Mouse (Mus musculus) urinary bladder, postnatal 25 days (tissue): ENCODE data around the gene Olfr47.
"Not testable (repeated sequence)": the region's sequence is repeated elsewhere in the genome, so short reads cannot be mapped to it uniquely, and the experiment has no call there.

Experiments
- DNase-seq: peaks from one replicate; pipeline ENCODE4 v3.0.0; 2022; ENCODE audit warnings: low spot score

Olfr47 gene

DNA sequence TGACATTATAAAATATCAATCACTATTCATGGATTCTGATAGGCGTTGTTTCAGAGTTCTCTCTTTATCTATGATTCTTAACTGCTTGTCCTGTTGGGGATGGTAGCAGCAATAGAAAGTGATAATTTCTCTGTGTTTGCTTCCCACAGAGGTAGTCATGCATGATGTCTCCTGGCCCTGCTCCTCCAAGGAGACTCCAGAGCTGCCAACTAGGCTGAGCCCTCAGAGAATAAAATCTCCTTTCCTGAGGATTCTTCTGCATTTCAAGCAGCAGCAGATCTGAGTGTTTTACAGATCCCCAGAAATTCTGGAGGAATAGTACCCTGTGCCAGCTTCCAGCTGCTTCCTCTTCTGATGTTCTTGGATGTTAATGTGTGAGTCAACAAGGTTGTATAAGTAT, at the start of gene Olfr47:
Gene Olfr47, plus strand, starts transcription at position 275 of the 400 bp plus-strand sequence.
- not testable (repeated sequence) for DNase-seq

DNA sequence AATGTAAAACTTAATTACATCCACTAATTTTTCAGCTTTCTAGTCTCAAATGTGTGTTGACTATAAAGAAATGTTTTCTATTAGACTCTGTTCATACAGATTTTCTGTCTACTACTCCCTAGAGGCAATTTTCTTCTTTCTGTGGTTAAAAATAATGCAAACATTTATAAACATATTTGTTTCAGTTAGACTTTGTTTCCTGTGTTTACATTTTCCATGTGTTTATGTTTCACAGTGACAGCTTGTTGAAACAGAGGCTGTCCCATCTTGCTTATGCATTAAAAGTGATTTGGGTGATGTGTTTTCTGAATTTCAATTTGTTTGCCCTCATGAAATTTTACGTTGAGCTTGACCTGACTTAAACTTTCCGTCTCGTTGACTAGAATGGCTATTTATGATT, 40.3 kb upstream of the Olfr47 start:
- no peak for DNase-seq

DNA sequence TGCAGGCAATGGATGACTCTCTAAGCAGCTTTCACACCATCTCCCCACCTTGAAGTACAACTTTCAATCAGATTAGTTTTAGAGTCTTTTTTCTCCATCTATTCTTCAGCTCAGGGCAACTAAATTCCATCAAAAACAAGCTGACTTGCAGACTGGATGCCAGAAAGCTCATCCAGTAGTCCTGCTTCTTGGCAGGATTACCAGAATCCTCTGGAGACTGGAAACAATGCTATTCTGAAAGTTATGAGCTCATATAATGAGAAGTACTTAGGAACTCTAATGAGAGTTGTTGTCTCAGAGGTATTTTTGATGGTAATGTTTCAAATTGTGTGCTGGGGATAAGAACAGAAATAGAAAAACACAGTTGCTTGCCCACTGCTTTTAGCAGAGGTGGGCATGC, 34.5 kb upstream of the Olfr47 start, which contains the start of gene Olfr435:
Gene Olfr435, plus strand, starts transcription at position 366 of the 400 bp plus-strand sequence.
- DNase-seq: no peak

DNA sequence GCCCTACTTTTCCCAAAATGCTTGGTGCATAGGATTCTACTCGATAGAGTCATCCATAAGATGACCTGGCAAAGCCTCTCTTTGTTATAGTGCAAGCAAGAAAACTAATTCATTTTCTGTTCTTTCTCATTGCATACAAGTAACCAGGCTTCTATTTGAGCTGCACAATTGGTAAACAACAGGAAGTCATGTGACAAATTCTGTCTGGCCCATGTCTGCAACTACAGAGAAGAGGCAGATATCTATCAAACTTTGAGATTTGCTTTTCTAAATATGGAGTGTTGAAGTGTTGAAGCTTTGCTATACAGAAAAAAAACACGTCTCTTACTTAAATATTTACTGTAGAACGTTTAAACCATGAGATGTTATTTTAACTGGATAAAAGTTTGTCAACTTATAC, 33.2 kb upstream of the Olfr47 start:
- DNase-seq: no peak

DNA sequence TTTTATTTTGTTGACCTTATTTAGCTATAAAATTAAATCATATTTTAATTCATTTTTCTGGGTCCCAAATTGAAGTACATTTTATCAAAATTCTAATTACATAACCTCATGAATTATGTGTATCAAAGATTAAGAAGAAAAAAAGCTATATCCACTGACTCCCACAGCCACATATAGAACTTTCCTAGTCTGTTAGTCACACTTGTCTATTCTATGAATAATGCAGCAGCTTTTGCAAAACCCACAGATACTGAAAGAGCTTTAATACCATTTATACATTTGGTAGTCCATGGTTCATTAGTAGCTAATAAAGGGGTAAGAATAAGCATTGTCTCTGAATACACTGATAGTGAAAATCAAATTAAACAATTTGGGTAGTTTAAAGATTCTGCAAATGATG, 28.5 kb upstream of the Olfr47 start:
- DNase-seq: no peak

DNA sequence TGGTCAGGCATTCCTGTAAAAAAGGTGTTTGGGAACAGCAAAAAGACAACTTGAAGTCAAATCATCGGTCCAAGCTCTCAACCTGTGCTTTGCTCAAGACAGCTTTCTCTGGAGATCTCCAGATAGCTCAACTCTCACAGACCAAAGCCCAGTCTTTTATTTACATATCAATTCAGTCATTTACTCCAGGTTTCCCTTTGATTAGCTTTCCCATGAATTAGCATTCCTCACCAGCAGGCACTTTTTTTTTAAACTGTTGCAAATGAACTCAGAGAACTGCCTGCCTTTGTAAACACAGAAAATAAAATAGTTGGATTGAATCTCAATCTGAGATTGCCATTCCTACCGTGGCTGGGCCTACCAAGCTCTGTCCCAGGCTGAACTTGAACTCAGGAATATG, 26.0 kb upstream of the Olfr47 start:
- no peak for DNase-seq

DNA sequence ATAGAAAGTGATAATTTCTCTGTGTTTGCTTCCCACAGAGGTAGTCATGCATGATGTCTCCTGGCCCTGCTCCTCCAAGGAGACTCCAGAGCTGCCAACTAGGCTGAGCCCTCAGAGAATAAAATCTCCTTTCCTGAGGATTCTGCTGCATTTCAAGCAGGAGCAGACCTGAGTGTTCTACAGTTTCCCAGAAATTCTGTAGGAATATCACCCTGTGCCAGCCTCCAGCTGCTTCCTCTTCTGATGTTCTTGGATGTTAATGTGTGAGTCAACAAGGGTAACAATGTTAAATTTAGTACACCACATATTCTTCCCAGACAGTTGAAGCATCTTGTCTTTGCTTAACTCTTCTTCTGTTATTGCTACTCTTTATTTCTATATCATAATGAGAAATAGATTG, 18.5 kb upstream of the Olfr47 start, which contains the start of gene Olfr434:
Gene Olfr434, plus strand, starts transcription at position 149 of the 400 bp plus-strand sequence.
- not testable (repeated sequence) for DNase-seq

DNA sequence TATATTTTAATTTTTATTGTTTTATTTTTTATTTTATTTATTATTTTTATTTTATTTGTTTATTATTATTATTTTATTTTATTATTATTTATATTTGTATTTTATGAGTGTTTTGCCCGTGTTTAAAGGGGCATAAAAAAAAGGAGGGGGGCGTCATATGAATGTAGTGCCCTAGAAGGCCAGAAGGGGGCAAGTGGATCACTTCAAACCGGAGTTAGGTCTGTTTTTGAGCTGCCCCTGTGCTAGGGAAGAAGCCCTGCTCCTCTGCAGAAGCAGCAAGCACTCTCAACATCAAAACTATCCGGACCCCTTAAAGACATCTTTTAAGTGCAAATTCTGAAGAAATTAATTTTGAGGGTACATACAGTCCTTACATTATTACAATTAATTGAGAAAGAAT, 10.7 kb downstream of the Olfr47 start:
- no peak for DNase-seq

DNA sequence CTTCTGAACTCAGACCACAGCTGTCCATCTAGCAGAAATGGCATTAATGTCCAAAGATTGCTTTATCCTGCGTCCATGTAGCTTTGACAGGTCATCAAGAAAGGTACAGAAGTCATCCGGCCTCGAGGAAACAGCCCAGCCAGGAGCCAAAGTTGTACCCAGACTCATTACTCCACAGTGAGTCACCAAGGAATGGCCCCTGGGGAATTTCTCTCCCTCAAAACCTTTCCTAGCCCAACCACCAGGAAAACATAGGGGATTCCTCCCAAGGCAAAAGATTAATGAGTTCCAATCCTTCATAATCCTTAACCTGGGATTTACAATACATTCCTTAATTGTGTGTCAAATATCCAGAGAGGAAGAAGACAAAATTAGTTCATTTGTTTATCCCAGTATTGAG, 16.1 kb downstream of the Olfr47 start:
- DNase-seq: no peak

DNA sequence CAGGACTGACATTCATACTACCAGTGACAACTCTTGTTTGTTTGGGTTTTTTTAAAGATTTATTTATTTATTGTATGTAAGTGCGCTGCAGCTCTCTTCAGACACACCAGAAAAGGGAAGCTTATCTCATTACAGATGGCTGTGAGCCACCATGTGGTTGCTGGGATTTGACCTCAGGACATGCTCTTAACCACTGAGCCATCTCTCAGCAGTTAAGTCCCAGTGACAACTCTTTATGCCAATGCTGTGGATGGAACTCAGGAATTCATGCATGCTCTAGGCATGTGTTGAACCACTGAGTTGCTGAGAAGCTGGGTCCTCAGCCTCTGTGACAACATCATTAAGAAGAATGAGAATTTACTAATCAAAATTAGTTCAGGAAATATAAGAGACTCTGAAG, 21.7 kb downstream of the Olfr47 start:
- DNase-seq: no peak

DNA sequence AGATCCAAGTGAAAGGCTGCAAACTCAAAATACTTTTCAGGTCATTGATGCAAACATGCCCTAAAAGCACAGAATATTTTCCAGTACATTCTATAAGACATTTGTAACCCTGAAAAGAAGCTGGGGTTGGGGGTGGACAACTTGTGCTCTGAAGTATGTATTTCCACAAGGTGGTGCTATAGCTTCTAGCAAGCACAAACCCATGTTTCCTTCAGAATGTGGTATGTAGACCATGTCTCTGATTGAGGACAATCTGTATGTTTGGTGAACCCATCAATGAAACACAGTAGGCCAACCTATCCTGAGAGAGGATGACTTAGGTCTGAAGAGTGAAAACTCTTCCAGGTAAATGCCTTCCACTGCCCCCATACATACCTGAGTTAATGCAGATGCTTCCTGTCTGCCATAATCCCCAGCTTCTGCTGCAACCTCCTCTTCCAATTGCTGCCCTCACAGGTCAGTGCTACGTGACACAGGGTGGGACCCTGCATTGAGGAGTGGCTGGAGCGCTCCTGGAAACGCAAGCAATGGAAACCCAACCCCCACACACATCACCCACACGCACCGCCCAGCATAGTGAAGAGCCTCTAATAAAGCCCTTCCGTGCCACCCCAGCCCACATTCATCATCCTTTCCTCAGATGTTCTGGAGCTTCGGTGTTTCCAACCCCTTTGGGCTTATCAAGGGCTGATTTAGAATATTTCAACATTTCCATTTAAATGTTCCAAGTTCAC, 23.0 kb downstream of the Olfr47 start:
- DNase-seq: no peak

DNA sequence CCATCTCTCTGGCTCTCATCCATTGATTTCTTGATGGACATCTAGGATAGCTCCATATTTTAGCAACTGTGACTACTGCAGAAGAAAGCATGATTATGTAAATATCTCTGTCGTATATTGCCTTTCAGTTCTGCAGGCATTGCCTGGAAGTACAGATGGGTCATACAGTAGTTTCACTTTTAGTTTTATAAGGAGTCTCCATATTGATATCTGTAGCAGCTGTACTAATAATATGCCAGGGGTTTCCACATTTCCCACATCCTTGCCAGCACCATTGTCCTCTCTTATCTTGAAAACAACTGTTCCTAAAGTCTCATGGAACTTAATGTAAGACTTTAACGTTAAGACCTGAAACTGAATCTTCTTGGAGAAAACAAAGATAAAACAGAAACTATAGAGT, 29.4 kb downstream of the Olfr47 start:
- DNase-seq: no peak

DNA sequence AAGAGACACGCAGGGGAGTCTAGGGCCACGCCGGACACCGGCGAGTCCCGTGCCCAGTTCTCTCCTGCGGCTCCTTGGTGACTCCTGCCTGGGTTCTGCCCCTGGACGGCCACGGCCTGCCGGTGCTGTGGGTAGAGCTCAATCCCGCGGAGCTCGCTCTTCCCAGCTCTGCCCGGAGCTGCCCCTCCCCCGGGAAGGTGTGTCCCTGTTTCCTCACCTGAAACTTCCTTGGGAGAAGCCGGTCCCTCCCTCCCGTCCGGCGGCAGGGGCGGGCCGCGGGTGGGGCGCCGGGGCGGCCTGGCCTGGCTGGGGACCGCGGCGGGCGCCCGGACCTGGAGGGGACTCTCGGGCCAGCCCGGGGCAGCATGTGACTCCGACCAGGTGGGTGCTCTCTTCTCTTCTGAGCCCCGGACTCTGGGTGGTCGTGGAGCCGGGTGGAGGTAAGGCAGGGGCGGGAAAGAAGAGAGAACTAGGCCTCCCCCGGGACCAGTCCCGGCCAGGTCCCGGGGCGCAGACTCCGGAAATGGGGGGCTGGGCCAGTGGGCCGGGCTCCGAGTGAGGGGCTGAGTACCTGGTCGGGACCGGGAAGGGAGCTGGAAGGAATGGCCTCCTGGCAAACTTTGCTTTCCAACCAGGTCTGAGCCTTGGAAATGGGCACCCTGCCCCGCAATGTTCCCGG, 34.2 kb downstream of the Olfr47 start, which contains the start of gene Arhgef5:
Gene Arhgef5, plus strand, starts transcription at position 220 of the 679 bp plus-strand sequence.
- peak; percentile 71 for DNase-seq

DNA sequence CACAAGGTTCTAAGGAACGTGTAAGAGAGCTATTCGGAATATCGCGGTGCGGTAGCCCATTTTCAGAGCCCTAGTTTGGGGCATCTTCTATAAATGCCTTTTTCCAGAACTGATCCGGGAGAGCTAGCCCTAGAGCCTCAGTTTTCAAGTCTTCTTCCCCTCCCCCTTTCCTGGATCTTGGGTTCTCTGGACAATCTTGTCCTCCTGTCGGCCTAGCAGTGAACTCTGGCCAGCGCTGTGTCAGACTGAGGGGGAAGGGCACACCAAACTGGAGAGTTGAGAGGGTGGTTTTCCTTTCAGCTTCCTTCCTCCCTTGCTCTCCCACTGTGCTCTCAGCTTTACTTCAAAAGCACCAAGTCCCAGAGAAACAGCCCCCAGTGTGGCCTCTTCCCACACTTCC, 35.0 kb downstream of the Olfr47 start:
- peak; percentile 31 for DNase-seq

DNA sequence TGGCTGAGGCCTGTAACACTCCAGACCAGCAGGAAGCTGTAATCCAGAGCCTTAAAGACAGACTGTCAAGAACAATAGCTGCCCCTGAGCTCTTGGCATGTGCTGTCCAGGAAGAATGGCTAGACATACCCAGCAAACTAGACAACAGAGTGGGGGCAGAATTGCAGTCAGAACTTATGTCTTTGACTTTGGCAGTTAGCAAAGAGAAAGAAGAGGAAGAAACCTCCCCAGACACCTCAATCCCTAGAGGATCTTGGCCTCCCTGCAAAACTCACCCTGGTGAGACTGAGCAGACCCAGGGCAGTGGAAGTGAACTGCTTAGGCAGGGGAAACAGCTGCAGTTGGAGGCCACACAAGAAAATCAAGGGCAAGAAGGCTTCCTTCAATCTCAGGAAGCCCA, 41.3 kb downstream of the Olfr47 start:
- DNase-seq: no peak

DNA sequence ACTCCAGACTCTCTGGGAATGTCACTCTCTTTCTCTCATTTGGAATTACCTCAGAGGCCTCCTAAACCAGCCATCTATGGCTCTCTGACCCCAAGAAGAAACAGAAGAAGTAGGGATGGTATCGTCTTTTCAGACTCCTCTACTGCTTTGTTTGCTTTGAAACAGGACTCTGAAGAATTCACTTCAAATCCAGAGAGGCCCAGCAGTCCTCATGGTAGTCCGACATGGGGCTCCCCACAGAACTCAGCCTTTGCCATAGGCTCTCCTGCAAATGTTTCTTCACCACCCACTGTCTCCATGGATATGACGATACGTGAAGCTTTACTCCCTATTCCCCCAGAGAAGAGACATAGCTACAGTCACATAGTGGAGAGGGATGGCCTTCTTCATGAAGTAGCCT, 42.8 kb downstream of the Olfr47 start:
- no peak for DNase-seq

DNA sequence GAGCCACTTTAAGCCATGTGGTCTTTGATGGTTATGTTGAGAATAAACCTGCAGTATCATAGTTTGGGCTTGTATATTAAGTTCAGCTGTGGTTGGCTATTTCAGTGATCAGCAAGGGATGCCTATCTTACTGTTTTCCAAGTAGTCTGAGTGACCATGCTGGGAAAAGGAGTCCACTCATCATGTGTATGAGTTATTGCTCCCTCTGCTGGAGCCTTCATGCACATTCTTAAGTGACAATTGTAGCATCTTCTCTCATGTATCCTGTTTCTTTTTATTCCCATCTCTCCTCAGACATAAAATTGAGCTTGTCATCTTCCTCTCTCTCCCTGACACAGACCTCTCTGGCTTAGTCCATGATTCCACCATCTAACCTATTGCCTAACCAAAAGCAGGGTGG, 46.9 kb downstream of the Olfr47 start:
- no peak for DNase-seq

DNA sequence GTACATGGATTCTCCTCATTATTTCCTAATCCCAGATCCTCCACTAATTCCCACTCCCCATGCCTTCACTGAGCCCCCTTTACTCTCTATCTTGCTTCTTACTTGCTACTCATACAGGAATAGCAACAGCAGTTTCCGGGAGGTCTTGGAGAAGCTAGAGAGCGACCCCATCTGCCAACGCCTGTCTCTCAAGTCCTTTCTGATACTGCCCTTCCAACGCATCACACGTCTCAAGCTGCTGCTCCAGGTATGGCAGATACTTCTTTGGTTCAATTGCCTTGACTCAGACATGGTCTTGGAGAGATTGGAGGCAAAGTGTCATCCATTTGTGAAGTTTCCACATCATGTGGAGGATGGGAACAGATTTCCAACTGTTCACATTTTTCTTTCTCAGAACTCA, 49.2 kb downstream of the Olfr47 start:
- DNase-seq: no peak
